Mouse (Mus musculus): ENCODE data around the gene Uaca. TPM values are rescaled to one million over a fixed set of nuclear protein-coding genes. Genes with fewer than 3 reads are reported as not detected.
A peak's percentile ranks its signal among the peaks of the same experiment; 100 is the strongest.

Uaca gene
- polyA plus RNA-seq, 1 experiment from 2014 or later, result 4.8 TPM

DNA sequence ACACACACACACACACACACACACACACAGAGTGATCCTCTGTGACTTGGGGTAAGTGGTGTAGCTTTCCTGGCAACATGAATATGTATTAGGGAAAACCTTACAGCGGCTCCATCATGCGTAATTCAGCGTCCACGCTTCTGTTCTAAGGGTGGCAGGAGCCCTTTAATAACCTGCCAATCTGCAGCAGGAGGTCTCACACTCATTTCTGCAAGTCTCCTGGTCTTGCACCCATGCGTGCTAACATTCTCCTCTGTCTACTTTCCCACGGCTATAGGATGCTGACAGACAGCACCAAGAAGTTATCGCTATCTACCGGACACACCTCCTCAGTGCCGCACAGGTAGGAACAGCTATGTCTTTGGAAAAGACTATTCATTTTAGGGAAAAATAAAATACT is 81.7 kb downstream of the Uaca start:
- Histone ChIP-seq H3K9me3 (ENCODE audit: control insufficient read depth, low read length) (no peaks in the 10 kb centered on the region), H3K4me1 (ENCODE audit: control insufficient read depth, insufficient read depth, low read length) (0 out of 2 replicates have a peak, but pooled peaks cover 5% of the 10 kb centered on the region), H3K27ac (ENCODE audit: low read depth, low read length) (no peak overlapping the region), H3K4me3 (ENCODE audit: low read depth, low read length) (no peak overlapping the region), H3K36me3 (ENCODE audit: control insufficient read depth, insufficient read depth, low read length) (no peaks in the 10 kb centered on the region), H3K4me2 (ENCODE audit: low read depth, low read length) (no peak overlapping the region), H3K9ac (replicated peaks; ENCODE audit: low read depth, low read length) (no peak overlapping the region), H3K27me3 (ENCODE audit: control insufficient read depth, insufficient read depth, low read length) (no peaks in the 10 kb centered on the region)
- WGBS, result 36% methylated on average over 9 of the region's 9 CpGs
- no peak for ATAC-seq (ENCODE audit: low read depth)

DNA sequence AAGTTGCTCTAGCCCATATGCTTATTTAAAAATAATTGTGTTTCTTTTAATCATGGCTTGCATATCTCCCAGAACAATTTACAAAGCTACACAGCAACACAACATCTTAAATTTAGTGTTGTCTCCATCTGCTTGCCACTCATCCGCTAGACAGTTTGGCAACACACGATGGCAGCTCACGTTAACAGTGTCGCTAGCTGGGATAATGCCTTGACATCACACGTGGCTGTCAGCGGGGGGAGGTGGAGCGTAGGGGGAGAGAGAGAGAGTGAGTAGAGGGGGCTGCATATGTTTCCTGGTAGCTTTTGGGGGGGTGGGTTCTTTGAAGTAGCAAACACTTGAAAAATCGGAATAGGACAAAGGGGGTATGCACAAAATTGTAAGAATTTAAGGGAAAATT is 82.2 kb downstream of the Uaca start:
- no peak overlapping the region for H3K9ac ChIP-seq (replicated peaks; ENCODE audit: low read depth, low read length)
- H3K36me3 ChIP-seq (ENCODE audit: control insufficient read depth, insufficient read depth, low read length), result no peaks in the 10 kb centered on the region
- WGBS, result 25% methylated on average over 8 of the region's 8 CpGs
- no peaks in the 10 kb centered on the region for H3K27me3 ChIP-seq (ENCODE audit: control insufficient read depth, insufficient read depth, low read length)
- H3K4me1 ChIP-seq (ENCODE audit: control insufficient read depth, insufficient read depth, low read length), result 0 out of 2 replicates have a peak, but pooled peaks cover 5% of the 10 kb centered on the region
- no peak overlapping the region for H3K4me3 ChIP-seq (ENCODE audit: low read depth, low read length)
- H3K9me3 ChIP-seq (ENCODE audit: control insufficient read depth, low read length), result no peaks in the 10 kb centered on the region
- no peak overlapping the region for H3K4me2 ChIP-seq (ENCODE audit: low read depth, low read length)
- no peak overlapping the region for H3K27ac ChIP-seq (ENCODE audit: low read depth, low read length)
- no peak for ATAC-seq (ENCODE audit: low read depth)

DNA sequence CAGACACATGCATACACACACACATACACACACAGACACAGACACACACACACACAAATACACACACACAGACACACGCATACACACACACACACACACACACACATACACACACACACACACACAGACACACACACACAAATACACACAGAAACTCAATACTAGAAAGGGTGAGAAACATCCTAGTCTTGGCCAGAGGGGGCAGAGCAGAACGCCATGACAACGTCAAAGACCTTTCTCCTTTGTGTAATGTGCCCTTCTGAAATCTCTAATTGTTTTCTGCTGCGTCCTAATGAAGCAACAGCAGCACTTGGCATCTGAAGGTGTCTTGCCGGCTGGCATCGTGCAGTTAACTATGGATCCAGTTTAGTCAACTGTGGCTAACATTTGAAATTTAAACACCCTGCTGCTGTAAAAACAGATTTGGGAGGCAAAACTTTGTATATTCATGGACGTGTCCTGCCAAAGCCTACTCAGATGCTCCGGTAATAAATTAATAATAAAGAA is 83.8 kb downstream of the Uaca start:
- H3K4me3 ChIP-seq (ENCODE audit: low read depth, low read length), result no peak overlapping the region
- no peak overlapping the region for H3K27ac ChIP-seq (ENCODE audit: low read depth, low read length)
- no peaks in the 10 kb centered on the region for H3K27me3 ChIP-seq (ENCODE audit: control insufficient read depth, insufficient read depth, low read length)
- no peak overlapping the region for H3K4me2 ChIP-seq (ENCODE audit: low read depth, low read length)
- ATAC-seq (ENCODE audit: low read depth), result no peak
- 52% methylated on average over 8 of the region's 8 CpGs for WGBS
- H3K9ac ChIP-seq (replicated peaks; ENCODE audit: low read depth, low read length), result no peak overlapping the region
- H3K4me1 ChIP-seq (ENCODE audit: control insufficient read depth, insufficient read depth, low read length), result 0 out of 2 replicates have a peak, but pooled peaks cover 5% of the 10 kb centered on the region
- no peaks in the 10 kb centered on the region for H3K36me3 ChIP-seq (ENCODE audit: control insufficient read depth, insufficient read depth, low read length)
- no peaks in the 10 kb centered on the region for H3K9me3 ChIP-seq (ENCODE audit: control insufficient read depth, low read length)

DNA sequence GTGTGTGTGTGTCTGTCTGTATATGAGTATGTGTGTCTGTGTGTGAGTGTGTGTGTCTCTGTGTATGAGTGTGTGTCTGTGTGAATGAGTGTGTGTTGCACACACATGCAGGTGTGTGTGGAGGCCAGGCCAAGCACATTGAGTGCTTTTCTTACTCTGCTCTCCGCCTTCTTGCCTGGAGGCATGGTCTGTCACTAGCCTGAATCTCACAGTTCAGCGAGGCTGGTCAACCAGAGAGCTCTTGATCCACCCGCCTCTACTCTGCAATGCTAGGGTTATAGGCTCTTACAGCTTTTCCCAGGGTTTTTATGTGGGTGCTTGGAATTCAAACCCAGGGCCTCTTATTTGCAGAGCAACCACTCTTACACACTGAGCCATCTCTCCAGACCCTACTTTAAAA is 84.3 kb downstream of the Uaca start:
- Histone ChIP-seq H3K4me3 (ENCODE audit: low read depth, low read length) (no peak overlapping the region), H3K4me2 (ENCODE audit: low read depth, low read length) (no peak overlapping the region), H3K4me1 (ENCODE audit: control insufficient read depth, insufficient read depth, low read length) (0 out of 2 replicates have a peak, but pooled peaks cover 5% of the 10 kb centered on the region), H3K27ac (ENCODE audit: low read depth, low read length) (no peak overlapping the region), H3K36me3 (ENCODE audit: control insufficient read depth, insufficient read depth, low read length) (no peaks in the 10 kb centered on the region), H3K9me3 (ENCODE audit: control insufficient read depth, low read length) (no peaks in the 10 kb centered on the region), H3K9ac (replicated peaks; ENCODE audit: low read depth, low read length) (no peak overlapping the region), H3K27me3 (ENCODE audit: control insufficient read depth, insufficient read depth, low read length) (no peaks in the 10 kb centered on the region)
- no peak for ATAC-seq (ENCODE audit: low read depth)
- 71% methylated on average over 3 of the region's 3 CpGs for WGBS

GRCm38 (mm10) chr9:60885148-60885547 is 90.8 kb downstream of the Uaca start:
- no peaks in the 10 kb centered on the region for H3K27me3 ChIP-seq (ENCODE audit: control insufficient read depth, insufficient read depth, low read length)
- peaks cover 12% of the 10 kb centered on the region; the same call in 1 of the 2 replicates for H3K4me1 ChIP-seq (ENCODE audit: control insufficient read depth, insufficient read depth, low read length)
- no peak for ATAC-seq (ENCODE audit: low read depth)
- no peaks in the 10 kb centered on the region for H3K9me3 ChIP-seq (ENCODE audit: control insufficient read depth, low read length)
- H3K4me3 ChIP-seq (ENCODE audit: low read depth, low read length), result no peak overlapping the region
- WGBS, result 18% methylated on average over 6 of the region's 6 CpGs
- no peak overlapping the region for H3K27ac ChIP-seq (ENCODE audit: low read depth, low read length)
- no peak overlapping the region for H3K4me2 ChIP-seq (ENCODE audit: low read depth, low read length)
- no peak overlapping the region for H3K9ac ChIP-seq (replicated peaks; ENCODE audit: low read depth, low read length)
- no peaks in the 10 kb centered on the region for H3K36me3 ChIP-seq (ENCODE audit: control insufficient read depth, insufficient read depth, low read length)

DNA sequence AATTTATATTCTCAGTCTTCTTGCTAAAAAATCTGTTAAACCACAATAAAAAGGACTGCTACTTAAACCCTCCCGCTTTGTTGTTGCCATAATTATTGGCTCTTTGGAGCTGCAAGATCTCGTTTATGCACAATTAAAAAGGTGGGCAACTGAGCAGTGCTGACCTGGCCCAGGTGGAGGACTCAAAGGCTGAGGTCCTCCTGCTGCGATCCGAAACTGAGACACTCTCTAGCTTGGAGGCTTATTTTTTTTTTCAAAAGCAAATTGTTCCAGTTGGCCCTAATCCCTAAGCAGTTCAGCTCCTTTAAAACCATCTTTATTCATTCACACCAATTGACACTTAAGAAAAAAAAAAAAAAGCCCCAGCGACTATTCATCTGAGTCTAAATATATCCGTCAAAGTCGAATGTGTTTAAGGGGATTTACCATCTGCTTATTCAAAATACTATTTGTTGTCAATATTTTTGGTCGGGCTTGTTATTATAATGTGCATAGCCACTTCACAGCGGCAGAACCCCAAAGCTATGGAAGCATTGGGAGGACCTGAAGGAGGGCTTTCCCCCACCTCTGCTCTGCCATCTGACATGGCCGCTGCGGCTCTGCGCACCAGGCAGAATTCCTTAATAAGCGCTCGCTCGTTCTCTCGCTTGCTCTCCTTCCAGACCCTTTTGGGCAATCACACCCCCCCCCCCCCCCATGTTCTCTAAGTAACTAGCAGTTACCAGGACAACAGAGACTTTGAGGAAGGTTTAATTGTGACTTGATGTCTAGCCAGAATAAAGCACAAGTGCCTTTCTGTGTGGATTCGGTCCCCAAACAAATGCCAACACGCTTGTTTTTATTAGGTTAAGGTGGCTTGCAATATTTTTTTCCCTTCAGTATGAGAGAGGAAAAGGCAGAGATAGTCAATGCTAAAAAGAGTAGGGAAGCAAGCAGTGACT is 92.4 kb downstream of the Uaca start:
- Histone ChIP-seq H3K27ac (ENCODE audit: low read depth, low read length) (no peak overlapping the region), H3K4me2 (ENCODE audit: low read depth, low read length) (0 out of 2 replicates have a peak overlapping the region, but pooled peaks have one; percentile 14), H3K4me3 (ENCODE audit: low read depth, low read length) (no peak overlapping the region), H3K9ac (replicated peaks; ENCODE audit: low read depth, low read length) (no peak overlapping the region), H3K4me1 (ENCODE audit: control insufficient read depth, insufficient read depth, low read length) (peaks cover 12% of the 10 kb centered on the region; the same call in 1 of the 2 replicates), H3K36me3 (ENCODE audit: control insufficient read depth, insufficient read depth, low read length) (no peaks in the 10 kb centered on the region), H3K27me3 (ENCODE audit: control insufficient read depth, insufficient read depth, low read length) (no peaks in the 10 kb centered on the region), H3K9me3 (ENCODE audit: control insufficient read depth, low read length) (no peaks in the 10 kb centered on the region)
- ATAC-seq (ENCODE audit: low read depth), result no peak
- WGBS, result 21% methylated on average over 18 of the region's 18 CpGs

- H3K27me3 ChIP-seq (ENCODE audit: control insufficient read depth, insufficient read depth, low read length), result no peaks in the 10 kb centered on the region
- no peak overlapping the region for H3K9ac ChIP-seq (replicated peaks; ENCODE audit: low read depth, low read length)
- H3K36me3 ChIP-seq (ENCODE audit: control insufficient read depth, insufficient read depth, low read length), result no peaks in the 10 kb centered on the region
- ATAC-seq (ENCODE audit: low read depth), result no peak
- no peaks in the 10 kb centered on the region for H3K9me3 ChIP-seq (ENCODE audit: control insufficient read depth, low read length)
- no peak overlapping the region for H3K4me3 ChIP-seq (ENCODE audit: low read depth, low read length)
- WGBS, result 45% methylated on average over 9 of the region's 9 CpGs
- no peak overlapping the region for H3K4me2 ChIP-seq (ENCODE audit: low read depth, low read length)
- no peak overlapping the region for H3K27ac ChIP-seq (ENCODE audit: low read depth, low read length)
- H3K4me1 ChIP-seq (ENCODE audit: control insufficient read depth, insufficient read depth, low read length), result peaks cover 12% of the 10 kb centered on the region; the same call in 1 of the 2 replicates
Observed at GRCm38 (mm10) chr9:60887389-60887811, 93.1 kb downstream of the Uaca start.

DNA sequence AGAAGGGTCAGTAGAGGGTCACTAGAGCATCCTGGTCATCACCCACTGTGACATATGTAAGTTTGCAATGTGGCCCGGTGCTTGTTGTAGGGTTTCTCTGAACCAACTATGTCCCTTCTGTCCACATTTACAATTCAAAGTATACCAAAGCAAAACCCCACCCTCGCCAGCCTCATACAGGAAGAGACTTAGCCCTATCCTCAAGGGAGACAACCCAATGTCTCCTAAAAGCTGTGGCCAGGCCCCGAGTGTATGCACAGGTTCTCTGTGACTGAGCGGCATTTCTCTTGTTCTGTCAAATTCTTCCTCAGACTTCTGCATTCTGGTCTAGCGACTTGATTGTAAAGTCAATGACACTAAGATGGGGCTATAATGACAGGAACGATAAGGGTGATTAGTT is 99.2 kb downstream of the Uaca start:
- H3K9me3 ChIP-seq (ENCODE audit: control insufficient read depth, low read length), result no peaks in the 10 kb centered on the region
- no peak overlapping the region for H3K27ac ChIP-seq (ENCODE audit: low read depth, low read length)
- no peak for ATAC-seq (ENCODE audit: low read depth)
- no peaks in the 10 kb centered on the region for H3K36me3 ChIP-seq (ENCODE audit: control insufficient read depth, insufficient read depth, low read length)
- H3K9ac ChIP-seq (replicated peaks; ENCODE audit: low read depth, low read length), result no peak overlapping the region
- no peak overlapping the region for H3K4me3 ChIP-seq (ENCODE audit: low read depth, low read length)
- H3K27me3 ChIP-seq (ENCODE audit: control insufficient read depth, insufficient read depth, low read length), result no peaks in the 10 kb centered on the region
- no peaks in the 10 kb centered on the region for H3K4me1 ChIP-seq (ENCODE audit: control insufficient read depth, insufficient read depth, low read length)
- H3K4me2 ChIP-seq (ENCODE audit: low read depth, low read length), result no peak overlapping the region
- 71% methylated on average over 6 of the region's 6 CpGs for WGBS

DNA sequence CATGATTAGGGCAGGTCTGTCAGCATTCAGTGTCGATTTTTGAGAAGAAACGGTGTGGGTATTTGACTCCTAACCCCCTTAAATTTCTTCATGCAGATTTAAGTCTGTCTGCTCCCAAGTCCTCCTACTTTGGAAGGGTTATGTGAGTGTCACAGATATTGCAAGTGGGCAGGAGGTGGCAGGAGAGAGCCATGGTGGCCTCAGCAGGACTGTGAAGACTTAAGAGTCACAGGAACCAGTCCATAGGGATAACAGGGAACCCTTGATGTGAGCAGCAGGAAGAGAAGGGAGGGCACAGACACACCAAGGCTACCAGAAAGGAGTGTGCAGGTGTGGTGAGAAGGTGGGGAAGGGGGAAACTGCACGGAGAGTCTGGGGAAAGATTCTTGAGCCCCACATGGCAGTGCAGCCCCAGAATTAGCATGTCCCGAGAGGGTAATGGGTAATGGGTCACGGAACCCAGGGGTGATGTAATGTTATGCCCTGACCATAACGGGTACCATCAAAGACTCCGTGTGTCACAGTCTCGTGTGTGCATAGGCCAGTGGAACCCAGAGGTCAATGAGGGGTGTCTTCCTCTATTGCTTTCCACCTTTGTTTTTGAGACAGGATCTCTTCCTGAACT is 101.3 kb downstream of the Uaca start:
- 56% methylated on average over 8 of the region's 8 CpGs for WGBS
- Histone ChIP-seq H3K9me3 (ENCODE audit: control insufficient read depth, low read length) (no peaks in the 10 kb centered on the region), H3K27ac (ENCODE audit: low read depth, low read length) (no peak overlapping the region), H3K36me3 (ENCODE audit: control insufficient read depth, insufficient read depth, low read length) (no peaks in the 10 kb centered on the region), H3K4me1 (ENCODE audit: control insufficient read depth, insufficient read depth, low read length) (no peaks in the 10 kb centered on the region), H3K4me2 (ENCODE audit: low read depth, low read length) (no peak overlapping the region), H3K9ac (replicated peaks; ENCODE audit: low read depth, low read length) (no peak overlapping the region), H3K27me3 (ENCODE audit: control insufficient read depth, insufficient read depth, low read length) (no peaks in the 10 kb centered on the region), H3K4me3 (ENCODE audit: low read depth, low read length) (no peak overlapping the region)
- ATAC-seq (ENCODE audit: low read depth), result peak; percentile 63; the same call in 1 of the 2 replicates

Data from neural tube, embryonic 14.5 days (tissue).